Mouse (Mus musculus): ENCODE measurements around the gene Gm3558.
"Not testable (repeated sequence)": the region's sequence is repeated elsewhere in the genome, so short reads cannot be mapped to it uniquely, and the experiment has no call there.

Gm3558 gene

DNA sequence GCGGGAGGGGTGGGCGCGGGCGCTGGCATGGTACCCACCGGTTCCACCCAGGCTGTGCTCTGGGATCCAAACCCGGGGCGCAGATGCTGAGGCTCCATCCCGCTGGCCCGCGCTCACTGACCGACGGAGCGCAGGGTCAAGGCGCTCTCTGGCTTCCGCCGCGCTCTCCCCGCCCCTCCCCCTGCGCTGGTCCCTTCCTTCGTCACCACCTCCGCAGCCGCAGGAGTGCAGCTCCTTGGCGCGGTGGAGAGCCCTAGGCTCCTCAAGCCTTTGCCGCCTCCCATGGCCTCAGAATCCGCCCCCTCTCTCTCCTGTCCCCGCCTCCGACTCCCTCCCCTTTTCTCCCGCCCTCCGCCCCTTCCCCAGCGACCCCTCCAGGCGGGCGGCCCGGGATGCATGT, at the start of gene Gm3558:
Gene Gm3558 (minus strand): TSS at position 185 of the 400 bp plus-strand sequence.
- peak; percentile 9 for DNase-seq

DNA sequence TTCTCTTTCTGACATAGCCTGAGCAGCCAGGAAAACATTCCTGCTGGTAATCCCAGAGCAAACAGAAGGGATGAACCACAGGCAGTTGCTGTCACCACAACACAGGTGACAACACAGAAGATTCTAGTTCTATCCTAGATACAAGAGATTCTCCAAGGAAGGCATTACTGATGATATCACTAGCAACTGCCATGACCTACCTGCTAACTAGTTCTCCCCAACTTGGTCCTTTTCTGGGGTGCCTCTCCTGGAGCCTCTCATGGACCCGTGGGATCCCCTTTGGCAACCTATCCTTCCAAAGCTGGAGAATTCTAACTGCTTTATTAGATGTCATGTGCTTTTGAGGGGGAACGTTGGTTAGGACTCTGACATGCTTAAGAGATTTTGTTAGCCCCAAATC, 27.1 kb upstream of the Gm3558 start, which contains the start of gene Gm10338:
Gene Gm10338 (minus strand): TSS at position 101 of the 400 bp plus-strand sequence.
- not testable (repeated sequence) for DNase-seq

DNA sequence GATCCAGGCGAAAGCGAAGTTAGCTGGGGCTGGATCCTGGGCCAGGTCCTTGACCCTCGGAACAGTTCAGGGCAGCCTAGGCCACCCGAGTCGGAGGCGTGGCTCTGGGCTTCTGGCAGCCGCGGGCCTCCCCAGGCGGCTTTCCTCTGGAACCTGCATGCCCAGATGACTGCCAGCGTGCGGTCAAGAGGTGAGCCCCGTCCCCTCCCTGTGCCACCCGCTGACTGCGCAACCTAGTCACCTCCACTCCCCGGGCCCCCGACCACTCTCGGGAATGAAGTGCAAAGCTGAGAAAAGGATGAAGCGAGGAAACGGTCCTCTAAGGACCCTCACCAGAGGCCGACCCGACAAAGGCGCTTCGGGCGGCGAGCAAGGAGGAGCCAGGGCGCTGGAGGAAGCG, 476 bp downstream of the Gm3558 start:
- peak; percentile 6 for DNase-seq

DNA sequence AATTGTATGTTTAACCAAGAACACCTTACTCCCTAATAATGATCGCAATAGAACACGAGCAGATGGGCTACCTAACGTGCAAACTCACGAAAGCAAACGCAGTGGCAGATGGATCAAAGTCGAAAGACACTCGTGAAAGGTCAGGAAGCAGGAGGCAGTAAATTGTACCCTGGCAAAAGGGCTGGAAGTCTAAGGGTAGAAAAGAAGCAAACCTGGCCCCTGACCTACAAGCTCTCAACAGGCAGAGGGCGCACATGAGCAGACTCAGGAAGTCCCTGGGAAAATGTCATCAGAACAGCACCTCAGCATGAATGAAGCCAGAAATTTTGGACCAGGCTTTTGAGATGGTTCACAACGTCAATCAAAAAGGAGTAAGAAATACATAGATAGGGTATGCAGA, 1.1 kb downstream of the Gm3558 start:
- DNase-seq: peak; percentile 21

Measured in cerebellum, adult 11 months (tissue).